Mouse (Mus musculus): ENCODE results near the gene Det1.

DNA sequence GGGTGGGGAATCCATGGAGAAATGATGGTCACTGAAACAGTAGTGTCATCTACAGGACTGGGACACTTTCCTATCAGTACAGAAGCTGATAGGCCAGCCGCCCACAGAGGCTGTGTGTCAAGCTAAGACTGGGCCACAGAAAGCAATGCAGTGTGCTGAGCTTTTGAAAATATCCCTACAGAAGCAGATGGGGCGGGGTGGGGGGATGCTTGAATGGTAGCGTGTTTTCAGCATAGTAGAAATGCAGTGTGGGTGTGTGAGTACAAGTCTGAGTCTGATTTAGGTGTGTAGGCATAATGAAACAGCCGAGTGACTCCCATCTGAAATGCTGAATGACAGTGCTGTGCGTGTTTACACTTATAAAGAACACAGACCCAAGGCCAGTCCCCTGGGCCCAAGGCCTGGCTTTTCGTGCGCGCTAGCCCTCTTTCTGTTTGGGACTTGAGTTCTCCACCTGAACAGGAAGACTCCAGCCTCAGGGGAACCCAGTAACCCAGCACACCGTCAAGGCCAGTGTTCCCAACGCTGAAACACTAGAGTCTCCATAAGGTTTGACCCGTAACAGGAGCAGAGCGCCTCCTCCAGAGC is 59.2 kb downstream of the Det1 start:
- TF ChIP-seq CTCF (IDR thresholded peaks at IDR 0.05; ENCODE audit: borderline replicate concordance, insufficient read depth, low read length) (no peak), POLR2A (IDR thresholded peaks at IDR 0.05; ENCODE audit: low read depth, low read length) (no peak)

Data from embryonic fibroblast, embryonic 13.5 days (primary cell).